Mouse (Mus musculus) MEL (cell line): ENCODE measurements around the gene Rheb.

Source experiments
- CTCF ChIP-seq, 3 experiments: IDR thresholded peaks in 2 of 3; conservative IDR thresholded peaks in 1 of 3; 2 replicates each; pipeline ENCODE4 v1.5.1; 2011 to 2012; ENCODE audit warnings: low read length in 3 of 3, low read depth in 2 of 3, mild to moderate bottlenecking in 2 of 3, improper control_type of control experiment in 1 of 3, inconsistent platforms in 1 of 3, mixed read lengths in 1 of 3, moderate library complexity in 1 of 3; ENCODE audit not compliant: control insufficient read depth in 1 of 3, insufficient read depth in 1 of 3, poor library complexity in 1 of 3, severe bottlenecking in 1 of 3
- E2F4 ChIP-seq: IDR thresholded peaks from 2 replicates; pipeline ENCODE4 v1.6.1; 2011; ENCODE audit warnings: low read depth, low read length, improper control_type of control experiment, borderline replicate concordance
- JUND ChIP-seq: IDR thresholded peaks from 2 replicates; pipeline ENCODE4 v1.6.1; 2011; ENCODE audit warnings: low read depth, mild to moderate bottlenecking, improper control_type of control experiment, low read length
- MAZ ChIP-seq: IDR thresholded peaks from 2 replicates; pipeline ENCODE4 v1.6.1; 2012; ENCODE audit warnings: low read depth, mild to moderate bottlenecking, inconsistent platforms, low read length, improper control_type of control experiment
- USF1 ChIP-seq: IDR thresholded peaks from 2 replicates; pipeline ENCODE4 v1.6.1; 2014; ENCODE audit warnings: low read depth, mild to moderate bottlenecking, inconsistent platforms, low read length, improper control_type of control experiment, moderate library complexity
- ZNF384 ChIP-seq: IDR thresholded peaks from 2 replicates; pipeline ENCODE4 v1.6.1; 2012; ENCODE audit warnings: low read depth, mild to moderate bottlenecking, inconsistent platforms, low read length, improper control_type of control experiment

- TF ChIP-seq CTCF (IDR thresholded peaks at IDR 0.05 in 2 of 3, conservative IDR thresholded peaks at IDR 0.05 in 1 of 3; ENCODE audit: control insufficient read depth in 1 of 3, insufficient read depth in 1 of 3, low read depth in 2 of 3, low read length in 3 of 3, poor library complexity in 1 of 3, severe bottlenecking in 1 of 3) (no peak), MAZ (no peak), JUND (no peak), USF1 (no peak), ZNF384 (no peak), E2F4 (no peak)
These were observed 18.5 kb downstream of the Rheb start for GRCm38 (mm10) chr5:24823864-24824405.
